Mouse (Mus musculus) liver, embryonic 12.5 days (tissue): ENCODE measurements around the gene Bhlha15. TPM values are rescaled to one million over a fixed set of nuclear protein-coding genes. Genes with fewer than 3 reads are reported as not detected.

Experiments used
- ATAC-seq: fragments of 200-750 bp; cut with Nextera tagmentation; 2 replicates; pipeline ENCODE4 v1.8.0; 2017; ENCODE audit warnings: moderate number of reproducible peaks, mild to moderate bottlenecking, moderate library complexity
- H3K27ac ChIP-seq: fragments of 300-500 bp; sonication (generic); 2 replicates; pipeline ENCODE4 v1.5.1; 2016; ENCODE audit warnings: mild to moderate bottlenecking
- H3K27me3 ChIP-seq: fragments of 300-500 bp; sonication (generic); replicated peaks from 2 replicates; pipeline ENCODE4 v1.6.1; 2016; ENCODE audit warnings: mild to moderate bottlenecking, moderate library complexity
- H3K36me3 ChIP-seq: fragments of 300-500 bp; sonication (generic); 2 replicates; pipeline ENCODE4 v1.6.1; 2016; ENCODE audit warnings: mild to moderate bottlenecking, moderate library complexity
- H3K4me1 ChIP-seq: fragments of 300-500 bp; sonication (generic); 2 replicates; pipeline ENCODE4 v1.6.1; 2016
- H3K4me2 ChIP-seq: fragments of 300-500 bp; sonication (generic); 2 replicates; pipeline ENCODE4 v1.6.1; 2016; ENCODE audit warnings: mild to moderate bottlenecking, moderate library complexity
- H3K4me3 ChIP-seq: fragments of 300-500 bp; sonication (generic); 2 replicates; pipeline ENCODE4 v1.5.1; 2016; ENCODE audit warnings: mild to moderate bottlenecking, moderate library complexity
- H3K9ac ChIP-seq: fragments of 300-500 bp; sonication (generic); 2 replicates; pipeline ENCODE4 v1.6.1; 2016; ENCODE audit warnings: mild to moderate bottlenecking, moderate library complexity
- H3K9me3 ChIP-seq: fragments of 300-500 bp; sonication (generic); replicated peaks from 2 replicates; pipeline ENCODE4 v1.6.1; 2016; ENCODE audit warnings: mild to moderate bottlenecking, moderate library complexity
- WGBS: fragments of 180-500 bp; shearing (Covaris S2); methylation state at CpG from one replicate; pipeline ENCODE4 v1.1.7; 2016; ENCODE audit not compliant: insufficient replicate concordance; 5-methylcytosine and 5-hydroxymethylcytosine counted together
- polyA plus RNA-seq: library from polyadenylated mRNA; unstranded; fragments of >200 nt; fragmentation: Nextera tagmentation; extraction: Ambion mirVana; gene quantifications from 2 replicates; pipeline ENCODE4 v1.2.1, GENCODE M21; 2016

The Bhlha15 gene
- polyA plus RNA-seq, result 0.86 and 0.94 TPM in 2 replicates

DNA sequence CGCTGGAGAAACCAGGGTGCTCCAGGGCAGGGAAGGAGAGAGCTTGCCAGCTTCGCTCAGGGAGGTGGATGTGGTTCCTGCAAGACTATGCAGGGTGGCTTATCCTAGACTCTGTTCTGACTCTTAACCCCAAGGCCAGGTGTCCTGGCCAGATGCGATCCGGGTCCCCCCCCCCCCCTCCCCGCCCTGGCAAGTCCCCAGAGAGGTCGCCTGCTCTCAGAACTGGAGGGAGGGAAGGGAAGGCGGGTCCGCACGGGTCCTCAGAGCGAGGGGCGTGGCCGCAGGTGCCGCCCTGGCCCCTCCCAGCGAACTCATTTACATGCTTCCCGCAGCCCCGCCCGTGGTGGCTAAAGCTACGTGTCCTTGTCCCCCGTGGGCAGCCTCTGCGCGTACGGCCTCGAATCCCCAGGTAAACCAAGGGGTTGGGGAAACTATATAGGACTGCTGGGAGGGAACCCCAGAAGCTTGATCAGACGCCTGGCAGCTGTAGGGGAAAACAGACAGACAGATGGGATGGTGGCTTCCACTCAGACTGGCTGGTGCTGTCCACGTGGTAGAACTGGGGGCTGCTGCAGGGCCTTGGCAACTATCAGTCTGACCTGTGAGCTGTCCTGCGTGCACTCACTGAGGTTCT is at the start of gene Bhlha15:
TSS of gene Bhlha15 (plus strand) at position 337 of the 634 bp plus-strand sequence.
- Histone ChIP-seq H3K9ac (0 out of 2 replicates have a peak within 1 kb of the TSS, but pooled peaks have one; percentile 29), H3K4me1 (peaks cover 31% of the 10 kb centered on the region), H3K9me3 (no peaks in the 10 kb centered on the region), H3K27me3 (no peaks in the 10 kb centered on the region), H3K27ac (no peak within 1 kb of the TSS), H3K4me2 (peak within 1 kb of the TSS; percentile 72), H3K4me3 (peak within 1 kb of the TSS; percentile 42), H3K36me3 (peaks cover 24% of the 10 kb centered on the region)
- peak; percentile 81 for ATAC-seq
- 6% methylated on average over 25 of the region's 26 CpGs for WGBS

DNA sequence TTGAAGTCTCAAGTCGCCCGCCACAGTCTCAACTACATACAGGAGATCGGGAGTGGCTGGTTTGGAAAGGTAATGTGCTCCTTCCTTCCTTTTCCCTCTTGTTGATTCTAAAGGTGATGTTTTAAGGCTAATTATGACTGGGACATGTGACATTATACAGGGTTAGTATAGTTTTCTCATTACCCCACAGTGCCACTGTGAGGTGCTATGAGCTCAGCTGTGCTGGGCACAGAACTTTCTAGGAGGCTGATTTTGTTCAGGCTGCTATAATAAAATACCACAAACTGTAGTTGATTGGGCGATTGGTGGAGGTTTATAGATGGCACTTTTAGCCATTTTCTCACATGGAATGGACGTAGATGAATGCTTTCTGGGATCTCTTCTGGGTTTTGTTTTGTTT is 46.6 kb upstream of the Bhlha15 start:
- H3K4me3 ChIP-seq, result no peak overlapping the region
- ATAC-seq, result no peak
- 85% methylated on average over 5 of the region's 5 CpGs for WGBS
- no peaks in the 10 kb centered on the region for H3K4me1 ChIP-seq
- no peaks in the 10 kb centered on the region for H3K27me3 ChIP-seq
- H3K9me3 ChIP-seq, result no peaks in the 10 kb centered on the region
- H3K27ac ChIP-seq, result no peak overlapping the region
- H3K36me3 ChIP-seq, result peaks cover 50% of the 10 kb centered on the region
- no peak overlapping the region for H3K4me2 ChIP-seq
- H3K9ac ChIP-seq, result no peak overlapping the region

GRCm38 (mm10) chr5:144146898-144147297 is 43.2 kb upstream of the Bhlha15 start:
- Histone ChIP-seq H3K4me3 (no peak overlapping the region), H3K4me2 (no peak overlapping the region), H3K9ac (no peak overlapping the region), H3K27ac (no peak overlapping the region), H3K36me3 (peaks cover 62% of the 10 kb centered on the region), H3K4me1 (no peaks in the 10 kb centered on the region), H3K9me3 (no peaks in the 10 kb centered on the region), H3K27me3 (no peaks in the 10 kb centered on the region)
- ATAC-seq, result no peak

GRCm38 (mm10) chr5:144149530-144149929 is 40.6 kb upstream of the Bhlha15 start:
- Histone ChIP-seq H3K9me3 (no peaks in the 10 kb centered on the region), H3K27ac (no peak overlapping the region), H3K4me1 (no peaks in the 10 kb centered on the region), H3K4me3 (no peak overlapping the region), H3K36me3 (peaks cover 55% of the 10 kb centered on the region), H3K9ac (no peak overlapping the region), H3K4me2 (no peak overlapping the region), H3K27me3 (no peaks in the 10 kb centered on the region)
- ATAC-seq, result no peak
- WGBS, result 85% methylated on average over 4 of the region's 4 CpGs

- WGBS, result 85% methylated on average over 4 of the region's 4 CpGs
- peaks cover 44% of the 10 kb centered on the region for H3K36me3 ChIP-seq
- H3K9me3 ChIP-seq, result no peaks in the 10 kb centered on the region
- H3K27me3 ChIP-seq, result no peaks in the 10 kb centered on the region
- no peak overlapping the region for H3K4me3 ChIP-seq
- H3K27ac ChIP-seq, result no peak overlapping the region
- H3K4me1 ChIP-seq, result no peaks in the 10 kb centered on the region
- no peak for ATAC-seq
- H3K9ac ChIP-seq, result no peak overlapping the region
- H3K4me2 ChIP-seq, result no peak overlapping the region
Measured at GRCm38 (mm10) chr5:144151270-144151669, 38.8 kb upstream of the Bhlha15 start.

GRCm38 (mm10) chr5:144154528-144154927 is 35.6 kb upstream of the Bhlha15 start:
- Histone ChIP-seq H3K27me3 (no peaks in the 10 kb centered on the region), H3K9me3 (no peaks in the 10 kb centered on the region), H3K4me2 (no peak overlapping the region), H3K36me3 (peaks cover 52% of the 10 kb centered on the region), H3K4me1 (no peaks in the 10 kb centered on the region), H3K4me3 (no peak overlapping the region), H3K27ac (no peak overlapping the region), H3K9ac (no peak overlapping the region)
- 41% methylated on average over 7 of the region's 7 CpGs for WGBS
- ATAC-seq, result no peak

GRCm38 (mm10) chr5:144158604-144159003 is 31.5 kb upstream of the Bhlha15 start:
- no peak for ATAC-seq
- no peak overlapping the region for H3K27ac ChIP-seq

DNA sequence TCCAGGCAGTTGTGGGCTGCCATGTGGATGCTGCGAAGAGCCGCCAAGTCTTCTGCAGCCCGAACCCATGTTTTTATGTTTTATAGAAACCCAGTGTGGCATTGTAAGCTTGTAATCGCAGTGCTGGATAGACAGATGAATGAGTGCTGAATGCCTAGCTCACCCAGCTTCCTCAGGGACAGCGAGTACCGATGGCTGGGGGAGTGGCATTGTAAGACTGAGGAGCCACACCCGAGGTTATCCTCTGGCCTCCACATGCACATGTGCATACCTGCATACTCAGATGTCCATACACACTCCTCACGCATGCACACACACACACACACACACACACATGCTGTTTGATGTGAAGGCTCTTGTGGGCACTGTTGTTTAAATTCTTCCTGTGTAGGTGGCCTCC is 30.9 kb upstream of the Bhlha15 start:
- H3K4me2 ChIP-seq, result no peak overlapping the region
- 81% methylated on average over 8 of the region's 8 CpGs for WGBS
- no peaks in the 10 kb centered on the region for H3K9me3 ChIP-seq
- H3K4me1 ChIP-seq, result peaks cover 11% of the 10 kb centered on the region
- H3K36me3 ChIP-seq, result peaks cover 41% of the 10 kb centered on the region
- H3K27ac ChIP-seq, result no peak overlapping the region
- no peak for ATAC-seq
- H3K9ac ChIP-seq, result no peak overlapping the region
- H3K27me3 ChIP-seq, result no peaks in the 10 kb centered on the region
- no peak overlapping the region for H3K4me3 ChIP-seq

More at GRCm38 (mm10) chr5:144158604-144159003, 31.5 kb upstream of the Bhlha15 start:
- H3K27me3 ChIP-seq, result no peaks in the 10 kb centered on the region
- peaks cover 36% of the 10 kb centered on the region for H3K36me3 ChIP-seq
- H3K9ac ChIP-seq, result no peak overlapping the region
- H3K4me3 ChIP-seq, result no peak overlapping the region
- no peaks in the 10 kb centered on the region for H3K9me3 ChIP-seq
- peaks cover 11% of the 10 kb centered on the region for H3K4me1 ChIP-seq
- WGBS, result 70% methylated on average over 4 of the region's 4 CpGs
- H3K4me2 ChIP-seq, result no peak overlapping the region

DNA sequence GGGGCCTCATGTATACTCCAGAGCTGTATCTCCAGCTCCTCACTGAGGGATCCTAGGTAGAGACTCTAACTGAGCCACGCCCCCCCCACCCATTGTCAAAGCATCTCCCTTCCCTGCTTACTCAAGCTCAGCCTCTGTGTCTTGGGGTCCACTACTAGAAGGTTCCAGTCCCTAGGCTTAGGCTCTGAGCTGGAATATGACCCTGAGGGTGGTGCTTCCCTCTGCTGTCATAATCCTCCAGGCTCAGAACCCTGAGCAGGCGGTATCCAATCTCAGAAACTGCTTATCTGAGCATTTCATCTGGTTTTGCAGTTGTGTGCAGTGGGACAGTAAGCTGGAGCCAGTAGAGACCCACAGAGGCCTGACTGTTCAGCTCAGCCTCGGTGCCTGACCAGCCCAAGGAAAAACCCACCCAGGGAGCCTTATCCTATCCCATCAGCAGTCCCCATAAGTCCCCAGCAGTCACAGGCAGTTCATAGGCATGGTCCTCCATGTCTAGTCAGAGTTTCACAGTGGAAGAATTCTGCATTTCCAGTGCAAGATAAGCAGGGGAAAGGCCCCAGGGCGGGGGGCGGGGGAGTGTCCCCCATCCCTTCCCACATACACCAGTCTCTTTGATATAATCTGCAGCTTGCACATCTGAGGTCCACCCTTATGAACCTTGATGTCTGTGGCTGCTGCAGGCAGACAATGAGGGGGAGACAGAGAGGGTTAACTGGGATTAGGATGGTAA is 27.8 kb upstream of the Bhlha15 start:
- H3K27me3 ChIP-seq, result no peaks in the 10 kb centered on the region
- peaks cover 62% of the 10 kb centered on the region for H3K36me3 ChIP-seq
- H3K9me3 ChIP-seq, result no peaks in the 10 kb centered on the region
- H3K27ac ChIP-seq, result no peak overlapping the region
- H3K4me2 ChIP-seq, result no peak overlapping the region
- H3K4me3 ChIP-seq, result no peak overlapping the region
- H3K4me1 ChIP-seq, result peaks cover 11% of the 10 kb centered on the region
- WGBS, result 37% methylated on average over 5 of the region's 5 CpGs
- ATAC-seq, result peak; percentile 67
- no peak overlapping the region for H3K9ac ChIP-seq

DNA sequence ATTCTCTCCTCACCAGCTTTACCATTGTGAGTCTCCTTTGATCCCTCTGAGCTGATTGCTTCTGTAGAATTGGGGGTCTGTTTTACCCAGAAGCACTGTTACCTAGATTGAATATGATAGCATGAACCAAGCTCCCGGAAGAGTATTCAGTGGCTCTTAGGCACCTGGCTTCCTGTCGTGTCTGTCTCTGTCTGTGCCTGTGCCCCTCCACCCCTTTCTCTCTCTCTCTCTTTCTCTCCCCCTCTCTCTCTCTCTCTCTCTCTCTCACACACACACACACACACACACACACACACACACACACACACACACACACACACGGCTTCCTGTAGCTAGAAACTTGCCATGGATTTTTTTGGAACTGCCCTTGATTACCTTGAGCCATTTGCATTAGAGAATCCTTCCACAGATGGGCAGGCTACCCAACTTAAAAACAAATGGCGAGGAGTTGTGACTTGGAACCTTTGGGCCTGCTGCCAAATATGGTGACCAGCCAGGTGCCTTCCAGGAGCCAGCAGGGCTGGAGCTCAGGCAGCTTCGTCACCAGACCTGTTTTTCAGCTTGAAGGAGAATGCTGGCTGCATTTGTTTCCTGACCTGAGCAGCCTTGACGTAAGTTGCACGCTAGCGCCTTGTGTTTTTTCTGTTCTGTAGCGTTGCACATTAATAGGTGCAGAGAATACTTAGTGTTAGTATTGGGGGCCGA is 27.1 kb upstream of the Bhlha15 start:
- Histone ChIP-seq H3K4me1 (peaks cover 11% of the 10 kb centered on the region), H3K27ac (no peak overlapping the region), H3K36me3 (peaks cover 59% of the 10 kb centered on the region), H3K4me3 (no peak overlapping the region), H3K27me3 (no peaks in the 10 kb centered on the region), H3K9ac (no peak overlapping the region), H3K4me2 (no peak overlapping the region), H3K9me3 (no peaks in the 10 kb centered on the region)
- ATAC-seq, result no peak
- 77% methylated on average over 10 of the region's 10 CpGs for WGBS

- Histone ChIP-seq H3K36me3 (peaks cover 63% of the 10 kb centered on the region), H3K27me3 (no peaks in the 10 kb centered on the region), H3K4me1 (peaks cover 11% of the 10 kb centered on the region), H3K9me3 (no peaks in the 10 kb centered on the region), H3K4me2 (no peak overlapping the region), H3K27ac (no peak overlapping the region), H3K9ac (no peak overlapping the region), H3K4me3 (no peak overlapping the region)
- no peak for ATAC-seq
- WGBS, result 75% methylated on average over 3 of the region's 3 CpGs
Measured at GRCm38 (mm10) chr5:144165756-144166155, 24.3 kb upstream of the Bhlha15 start.
